Mouse (Mus musculus) heart, embryonic 16.5 days (tissue): ENCODE results near the gene Zfp651. TPM values are rescaled to one million over a fixed set of nuclear protein-coding genes. Genes with fewer than 3 reads are reported as not detected.

Experiments used
- ATAC-seq: fragments of 200-750 bp; cut with Nextera tagmentation; replicated peaks from 2 replicates; pipeline ENCODE4 v1.8.0; 2017; ENCODE audit warnings: moderate number of reproducible peaks; ENCODE audit not compliant: insufficient read depth, low FRiP score; ENCODE audit errors: extremely low read depth
- H3K27ac ChIP-seq: fragments of 300-500 bp; sonication (generic); 2 replicates; pipeline ENCODE4 v1.5.1; 2014; ENCODE audit warnings: mild to moderate bottlenecking, low read length, control low read depth, moderate library complexity
- H3K27me3 ChIP-seq: fragments of 300-500 bp; sonication (generic); 2 replicates; pipeline ENCODE4 v1.6.1; 2014; ENCODE audit warnings: low read length, mixed read lengths; ENCODE audit not compliant: control insufficient read depth, insufficient read depth
- H3K36me3 ChIP-seq: fragments of 300-500 bp; sonication (generic); 2 replicates; pipeline ENCODE4 v1.6.1; 2014; ENCODE audit not compliant: control insufficient read depth, insufficient read depth
- H3K4me1 ChIP-seq: fragments of 300-500 bp; sonication (generic); 2 replicates; pipeline ENCODE4 v1.6.1; 2014; ENCODE audit warnings: low read length, mixed read lengths; ENCODE audit not compliant: control insufficient read depth, insufficient read depth
- H3K4me2 ChIP-seq: fragments of 300-500 bp; sonication (generic); 2 replicates; pipeline ENCODE4 v1.6.1; 2014; ENCODE audit warnings: low read depth, mild to moderate bottlenecking, control low read depth, low read length
- H3K4me3 ChIP-seq: fragments of 300-500 bp; sonication (generic); 2 replicates; pipeline ENCODE4 v1.5.1; 2014; ENCODE audit warnings: mild to moderate bottlenecking, control low read depth, low read length
- H3K9ac ChIP-seq: fragments of 300-500 bp; sonication (generic); 2 replicates; pipeline ENCODE4 v1.6.1; 2014; ENCODE audit warnings: low read length, control low read depth
- H3K9me3 ChIP-seq: fragments of 300-500 bp; sonication (generic); replicated peaks from 2 replicates; pipeline ENCODE4 v1.6.1; 2016; ENCODE audit warnings: low read length; ENCODE audit not compliant: control insufficient read depth
- WGBS: fragments of 180-500 bp; shearing (Covaris S2); extraction: QIAGEN DNeasy Blood & Tissue Kit; methylation state at CpG from one replicate; pipeline ENCODE4 v1.1.7; 2014; 5-methylcytosine and 5-hydroxymethylcytosine counted together
- polyA plus RNA-seq: library from polyadenylated mRNA; unstranded; fragments of >200 nt; fragmentation: Nextera tagmentation; extraction: Ambion mirVana; gene quantifications from 2 replicates; pipeline ENCODE4 v1.2.1, GENCODE M21; 2015

Gene Zfp651
- polyA plus RNA-seq, 1 experiment from 2014 or later: 15.8 TPM

GRCm38 (mm10) chr9:121760271-121761090 is 1.4 kb downstream of the Zfp651 start:
- Histone ChIP-seq H3K9ac (peak overlapping the region; percentile 90), H3K36me3 (peaks cover 32% of the 10 kb centered on the region), H3K9me3 (no peaks in the 10 kb centered on the region), H3K27ac (peak overlapping the region; percentile 89), H3K4me2 (peak overlapping the region; percentile 96), H3K4me3 (peak overlapping the region; percentile 74), H3K4me1 (peaks cover 30% of the 10 kb centered on the region), H3K27me3 (no peaks in the 10 kb centered on the region)
- WGBS: 1% methylated on average over 41 of the region's 43 CpGs
- ATAC-seq: peak; percentile 79

GRCm38 (mm10) chr9:121761091-121761665 is 2.0 kb downstream of the Zfp651 start:
- Histone ChIP-seq H3K27ac (peak overlapping the region; percentile 89), H3K4me3 (peak overlapping the region; percentile 74), H3K4me1 (peaks cover 30% of the 10 kb centered on the region), H3K36me3 (peaks cover 33% of the 10 kb centered on the region), H3K27me3 (no peaks in the 10 kb centered on the region), H3K9me3 (no peaks in the 10 kb centered on the region), H3K9ac (peak overlapping the region; percentile 90), H3K4me2 (peak overlapping the region; percentile 96)
- ATAC-seq: no peak
- WGBS: 66% methylated on average over 10 of the region's 10 CpGs

GRCm38 (mm10) chr9:121761787-121762186 is 2.7 kb downstream of the Zfp651 start:
- H3K27ac ChIP-seq: no peak overlapping the region
- ATAC-seq: no peak
- H3K9me3 ChIP-seq: no peaks in the 10 kb centered on the region
- peaks cover 37% of the 10 kb centered on the region for H3K36me3 ChIP-seq
- 72% methylated on average over 8 of the region's 8 CpGs for WGBS
- H3K4me3 ChIP-seq: no peak overlapping the region
- H3K4me1 ChIP-seq: peaks cover 30% of the 10 kb centered on the region
- no peak overlapping the region for H3K9ac ChIP-seq
- no peaks in the 10 kb centered on the region for H3K27me3 ChIP-seq
- no peak overlapping the region for H3K4me2 ChIP-seq

- 83% methylated on average over 10 of the region's 10 CpGs for WGBS
These were observed 3.1 kb downstream of the Zfp651 start for GRCm38 (mm10) chr9:121762248-121762647.

GRCm38 (mm10) chr9:121762761-121763160 is 3.6 kb downstream of the Zfp651 start:
- no peaks in the 10 kb centered on the region for H3K27me3 ChIP-seq
- ATAC-seq: no peak
- H3K4me1 ChIP-seq: peaks cover 27% of the 10 kb centered on the region
- 87% methylated on average over 25 of the region's 25 CpGs for WGBS
- no peak overlapping the region for H3K4me3 ChIP-seq
- no peak overlapping the region for H3K27ac ChIP-seq
- peaks cover 46% of the 10 kb centered on the region for H3K36me3 ChIP-seq
- no peak overlapping the region for H3K9ac ChIP-seq
- no peaks in the 10 kb centered on the region for H3K9me3 ChIP-seq
- H3K4me2 ChIP-seq: no peak overlapping the region

More at GRCm38 (mm10) chr9:121762248-121762647, 3.1 kb downstream of the Zfp651 start:
- no peak overlapping the region for H3K27ac ChIP-seq
- H3K27me3 ChIP-seq: no peaks in the 10 kb centered on the region
- peaks cover 41% of the 10 kb centered on the region for H3K36me3 ChIP-seq
- no peaks in the 10 kb centered on the region for H3K9me3 ChIP-seq
- H3K9ac ChIP-seq: no peak overlapping the region
- H3K4me3 ChIP-seq: no peak overlapping the region
- H3K4me2 ChIP-seq: no peak overlapping the region
- peaks cover 30% of the 10 kb centered on the region for H3K4me1 ChIP-seq
- no peak for ATAC-seq

- H3K9me3 ChIP-seq: no peaks in the 10 kb centered on the region
- no peak overlapping the region for H3K9ac ChIP-seq
- H3K4me3 ChIP-seq: no peak overlapping the region
- peaks cover 51% of the 10 kb centered on the region for H3K36me3 ChIP-seq
- WGBS: 83% methylated on average over 19 of the region's 19 CpGs
- H3K4me1 ChIP-seq: peaks cover 18% of the 10 kb centered on the region
- H3K27ac ChIP-seq: no peak overlapping the region
- ATAC-seq: no peak
- no peaks in the 10 kb centered on the region for H3K27me3 ChIP-seq
- H3K4me2 ChIP-seq: no peak overlapping the region
These were observed 4.6 kb downstream of the Zfp651 start for GRCm38 (mm10) chr9:121763716-121764115.

- Histone ChIP-seq H3K36me3 (peaks cover 52% of the 10 kb centered on the region), H3K27me3 (no peaks in the 10 kb centered on the region), H3K9ac (no peak overlapping the region), H3K9me3 (no peaks in the 10 kb centered on the region), H3K4me3 (no peak overlapping the region), H3K4me2 (no peak overlapping the region), H3K27ac (no peak overlapping the region), H3K4me1 (peaks cover 13% of the 10 kb centered on the region)
- WGBS: 84% methylated on average over 16 of the region's 16 CpGs
- no peak for ATAC-seq
These were observed 6.2 kb downstream of the Zfp651 start for GRCm38 (mm10) chr9:121765166-121765855.

GRCm38 (mm10) chr9:121772412-121772811 is 13.3 kb downstream of the Zfp651 start:
- no peak overlapping the region for H3K4me3 ChIP-seq
- peaks cover 17% of the 10 kb centered on the region for H3K4me1 ChIP-seq
- ATAC-seq: no peak
- peaks cover 9% of the 10 kb centered on the region for H3K27me3 ChIP-seq
- H3K36me3 ChIP-seq: peaks cover 9% of the 10 kb centered on the region
- no peaks in the 10 kb centered on the region for H3K9me3 ChIP-seq
- no peak overlapping the region for H3K4me2 ChIP-seq
- WGBS: 50% methylated on average over 5 of the region's 5 CpGs
- 0 out of 2 replicates have a peak overlapping the region, but pooled peaks have one; percentile 4 for H3K9ac ChIP-seq
- H3K27ac ChIP-seq: 0 out of 2 replicates have a peak overlapping the region, but pooled peaks have one; percentile 10
